In the genomic region with DNA sequence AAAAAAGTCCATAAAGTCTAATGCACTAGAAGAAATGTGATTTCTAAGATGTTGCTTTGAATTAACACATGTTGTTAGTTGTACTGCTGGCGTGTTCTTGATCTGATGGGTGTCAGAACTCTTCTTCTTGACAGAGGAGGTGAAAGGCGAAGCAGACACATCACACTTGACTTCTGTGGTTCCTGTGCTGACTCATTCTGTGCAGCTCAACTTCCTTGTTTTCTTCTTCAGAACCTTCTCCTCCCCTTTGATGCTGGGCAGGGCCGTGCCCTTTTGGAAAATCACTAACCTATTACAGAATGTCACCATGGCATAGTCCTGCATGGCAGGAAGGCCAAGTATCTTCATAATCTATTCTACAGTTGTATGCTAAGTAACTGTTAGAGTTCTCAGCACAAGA, we compare ENCODE assay signal across 8 mouse cellular contexts.
DNase-seq lines count a peak whose midpoint lies in the region; ATAC-seq lines count a peak whose summit lies in the region.
"Had no signal": no experiment of that assay in that cellular context is flagged by ENCODE, and none has a peak within 500 bp of the region (broad histone marks: within the 10 kb centered on the region; RNA-seq: fewer than 3 reads in every experiment).

No protein-coding gene starts in this region.

- DNase-seq in spleen, postnatal 36 days (ENCODE audit: low spot score in 2 of 2), result peak; percentile 35 to 53
- no peak for DNase-seq in spleen, postnatal 14 days (ENCODE audit: low spot score in 2 of 2)
- DNase-seq in brain, adult 2 months (ENCODE audit: low read depth, low spot score), result peak; percentile 30
- peak; percentile 52 for DNase-seq in lung, postnatal 25 days (ENCODE audit: low spot score)
- DNase-seq in urinary bladder, postnatal 4 days (ENCODE audit: low spot score in 2 of 2), result no peak
- DNase-seq in frontal cortex, postnatal 10 days (ENCODE audit: low spot score in 2 of 2), result no peak
- DNase-seq: thymus, postnatal 14 days had no signal

- ATAC-seq in erythroid progenitor cell, adult 5-6 weeks (replicated peaks; ENCODE audit: low FRiP score, poor library complexity, severe bottlenecking), result no peak

Comparison
In these comparisons a context has a peak if more than half of its experiments do, and no peak if none do; other contexts are left out.
1. DNase-seq: peak in spleen, postnatal 36 days (2 of 2), brain, adult 2 months (single experiment) and lung, postnatal 25 days (single experiment); none in spleen, postnatal 14 days (0 of 2), urinary bladder, postnatal 4 days (0 of 2) and frontal cortex, postnatal 10 days (0 of 2).